Mouse (Mus musculus) cerebellum, adult (tissue): ENCODE measurements around the gene Crybg2.
A peak's percentile ranks its signal among the peaks of the same experiment; 100 is the strongest.

Experiments
- ATAC-seq: cut with Nextera tagmentation; 2 replicates; pipeline ENCODE4 v1.9.2; 2017; ENCODE audit warnings: mild to moderate bottlenecking, moderate library complexity, mixed read lengths; ENCODE audit not compliant: insufficient number of reproducible peaks, low FRiP score, low TSS enrichment

Crybg2 gene

GRCm38 (mm10) chr4:134118126-134118800 lies 57.6 kb downstream of the Crybg2 start:
- no peak for ATAC-seq

GRCm38 (mm10) chr4:134119042-134119441 lies 58.4 kb downstream of the Crybg2 start:
- no peak for ATAC-seq

- ATAC-seq, result no peak
Measured at GRCm38 (mm10) chr4:134119644-134120043, 59.0 kb downstream of the Crybg2 start.

GRCm38 (mm10) chr4:134120192-134120805 lies 59.7 kb downstream of the Crybg2 start:
- ATAC-seq, result no peak

- ATAC-seq, result no peak
Measured at GRCm38 (mm10) chr4:134120916-134121315, 60.3 kb downstream of the Crybg2 start.

- ATAC-seq, result no peak
Measured at GRCm38 (mm10) chr4:134121571-134121970, 61.0 kb downstream of the Crybg2 start.

- no peak for ATAC-seq
Measured at GRCm38 (mm10) chr4:134122281-134122680, 61.7 kb downstream of the Crybg2 start.

- no peak for ATAC-seq
Measured at GRCm38 (mm10) chr4:134123147-134123546, 62.5 kb downstream of the Crybg2 start.

GRCm38 (mm10) chr4:134123680-134124551 lies 63.3 kb downstream of the Crybg2 start:
- ATAC-seq, result no peak

GRCm38 (mm10) chr4:134125383-134126060 lies 64.9 kb downstream of the Crybg2 start:
- ATAC-seq, result no peak

GRCm38 (mm10) chr4:134126300-134127120 lies 65.9 kb downstream of the Crybg2 start:
- no peak for ATAC-seq

GRCm38 (mm10) chr4:134127121-134127455 lies 66.5 kb downstream of the Crybg2 start:
- ATAC-seq, result no peak

- no peak for ATAC-seq
Measured at GRCm38 (mm10) chr4:134127793-134128192, 67.2 kb downstream of the Crybg2 start.

- peak; percentile 82 for ATAC-seq
Measured at GRCm38 (mm10) chr4:134128221-134128982, 67.8 kb downstream of the Crybg2 start, which contains the start of gene Sh3bgrl3. Gene Sh3bgrl3, minus strand, starts transcription at chr4:134128789.

GRCm38 (mm10) chr4:134128983-134129362 lies 68.4 kb downstream of the Crybg2 start:
- peak; percentile 34; the same call in 1 of the 2 replicates for ATAC-seq

- ATAC-seq, result no peak
Measured at GRCm38 (mm10) chr4:134129482-134129881, 68.9 kb downstream of the Crybg2 start.

- ATAC-seq, result no peak
Measured at GRCm38 (mm10) chr4:134132117-134132516, 71.5 kb downstream of the Crybg2 start.

GRCm38 (mm10) chr4:134132519-134133095 lies 72.0 kb downstream of the Crybg2 start:
- no peak for ATAC-seq
